Mouse (Mus musculus): ENCODE measurements at regions not wholly inside any gene's neighbourhood (a gene's known extent, or its start where the extent isn't known, plus 50 kb on each side); places are given as distances from the start of the nearest gene placed in this dataset.

GRCm38 (mm10) chr1:122607309-122607708 is 1039.5 kb upstream of the Ddx18 start:
- no peak overlapping the region for H3K27ac ChIP-seq (ENCODE audit: low read depth, low read length)
- no peak overlapping the region for H3K4me2 ChIP-seq
- no peaks in the 10 kb centered on the region for H3K27me3 ChIP-seq (ENCODE audit: control insufficient read depth, insufficient read depth, low read length)
- no peaks in the 10 kb centered on the region for H3K4me1 ChIP-seq (ENCODE audit: control insufficient read depth, insufficient read depth, low read length)
- no peaks in the 10 kb centered on the region for H3K36me3 ChIP-seq (ENCODE audit: control insufficient read depth, insufficient read depth, low read length)
- 57% methylated on average over 3 of the region's 3 CpGs for WGBS (ENCODE audit: insufficient replicate concordance)
- no peaks in the 10 kb centered on the region for H3K9me3 ChIP-seq (replicated peaks; ENCODE audit: control insufficient read depth, low read length)
- H3K9ac ChIP-seq (ENCODE audit: low read depth, low read length): no peak overlapping the region
- no peak overlapping the region for H3K4me3 ChIP-seq (ENCODE audit: low read depth, low read length)
- ATAC-seq (replicated peaks; ENCODE audit: insufficient number of reproducible peaks, low FRiP score, low TSS enrichment): no peak

- Histone ChIP-seq H3K9ac (ENCODE audit: low read depth, low read length) (no peak overlapping the region), H3K9me3 (replicated peaks; ENCODE audit: control insufficient read depth, low read length) (no peaks in the 10 kb centered on the region), H3K4me2 (no peak overlapping the region), H3K27me3 (ENCODE audit: control insufficient read depth, insufficient read depth, low read length) (no peaks in the 10 kb centered on the region), H3K4me1 (ENCODE audit: control insufficient read depth, insufficient read depth, low read length) (no peaks in the 10 kb centered on the region), H3K4me3 (ENCODE audit: low read depth, low read length) (no peak overlapping the region), H3K27ac (ENCODE audit: low read depth, low read length) (no peak overlapping the region), H3K36me3 (ENCODE audit: control insufficient read depth, insufficient read depth, low read length) (no peaks in the 10 kb centered on the region)
- 56% methylated on average over 4 of the region's 4 CpGs for WGBS (ENCODE audit: insufficient replicate concordance)
- ATAC-seq (replicated peaks; ENCODE audit: insufficient number of reproducible peaks, low FRiP score, low TSS enrichment): no peak
Measured at GRCm38 (mm10) chr1:122575954-122576353, 1008.2 kb upstream of the Ddx18 start.

- Histone ChIP-seq H3K9me3 (replicated peaks; ENCODE audit: control insufficient read depth, low read length) (no peaks in the 10 kb centered on the region), H3K4me2 (no peak overlapping the region), H3K27me3 (ENCODE audit: control insufficient read depth, insufficient read depth, low read length) (no peaks in the 10 kb centered on the region), H3K4me1 (ENCODE audit: control insufficient read depth, insufficient read depth, low read length) (no peaks in the 10 kb centered on the region), H3K27ac (ENCODE audit: low read depth, low read length) (no peak overlapping the region), H3K36me3 (ENCODE audit: control insufficient read depth, insufficient read depth, low read length) (no peaks in the 10 kb centered on the region), H3K9ac (ENCODE audit: low read depth, low read length) (no peak overlapping the region), H3K4me3 (ENCODE audit: low read depth, low read length) (no peak overlapping the region)
- ATAC-seq (replicated peaks; ENCODE audit: insufficient number of reproducible peaks, low FRiP score, low TSS enrichment): no peak
- WGBS (ENCODE audit: insufficient replicate concordance): 90% methylated on average over 1 of the region's 1 CpGs
Measured at GRCm38 (mm10) chr1:122551596-122551995, 983.8 kb upstream of the Ddx18 start.

GRCm38 (mm10) chr1:122509580-122509979 is 941.8 kb upstream of the Ddx18 start:
- Histone ChIP-seq H3K4me2 (no peak overlapping the region), H3K9ac (ENCODE audit: low read depth, low read length) (no peak overlapping the region), H3K27me3 (ENCODE audit: control insufficient read depth, insufficient read depth, low read length) (no peaks in the 10 kb centered on the region), H3K36me3 (ENCODE audit: control insufficient read depth, insufficient read depth, low read length) (no peaks in the 10 kb centered on the region), H3K4me1 (ENCODE audit: control insufficient read depth, insufficient read depth, low read length) (no peaks in the 10 kb centered on the region), H3K9me3 (replicated peaks; ENCODE audit: control insufficient read depth, low read length) (no peaks in the 10 kb centered on the region), H3K27ac (ENCODE audit: low read depth, low read length) (no peak overlapping the region), H3K4me3 (ENCODE audit: low read depth, low read length) (no peak overlapping the region)
- 67% methylated on average over 2 of the region's 2 CpGs for WGBS (ENCODE audit: insufficient replicate concordance)
- no peak for ATAC-seq (replicated peaks; ENCODE audit: insufficient number of reproducible peaks, low FRiP score, low TSS enrichment)

GRCm38 (mm10) chr1:122501707-122502106 is 933.9 kb upstream of the Ddx18 start:
- Histone ChIP-seq H3K36me3 (ENCODE audit: control insufficient read depth, insufficient read depth, low read length) (no peaks in the 10 kb centered on the region), H3K27me3 (ENCODE audit: control insufficient read depth, insufficient read depth, low read length) (no peaks in the 10 kb centered on the region), H3K4me2 (no peak overlapping the region), H3K9me3 (replicated peaks; ENCODE audit: control insufficient read depth, low read length) (no peaks in the 10 kb centered on the region), H3K4me1 (ENCODE audit: control insufficient read depth, insufficient read depth, low read length) (no peaks in the 10 kb centered on the region), H3K4me3 (ENCODE audit: low read depth, low read length) (no peak overlapping the region), H3K27ac (ENCODE audit: low read depth, low read length) (no peak overlapping the region), H3K9ac (ENCODE audit: low read depth, low read length) (no peak overlapping the region)
- ATAC-seq (replicated peaks; ENCODE audit: insufficient number of reproducible peaks, low FRiP score, low TSS enrichment): no peak
- 74% methylated on average over 4 of the region's 4 CpGs for WGBS (ENCODE audit: insufficient replicate concordance)

- Histone ChIP-seq H3K36me3 (ENCODE audit: control insufficient read depth, insufficient read depth, low read length) (no peaks in the 10 kb centered on the region), H3K4me1 (ENCODE audit: control insufficient read depth, insufficient read depth, low read length) (no peaks in the 10 kb centered on the region), H3K4me2 (no peak overlapping the region), H3K9me3 (replicated peaks; ENCODE audit: control insufficient read depth, low read length) (no peaks in the 10 kb centered on the region), H3K27me3 (ENCODE audit: control insufficient read depth, insufficient read depth, low read length) (no peaks in the 10 kb centered on the region), H3K9ac (ENCODE audit: low read depth, low read length) (no peak overlapping the region), H3K4me3 (ENCODE audit: low read depth, low read length) (no peak overlapping the region), H3K27ac (ENCODE audit: low read depth, low read length) (no peak overlapping the region)
- WGBS (ENCODE audit: insufficient replicate concordance): 64% methylated on average over 1 of the region's 1 CpGs
- no peak for ATAC-seq (replicated peaks; ENCODE audit: insufficient number of reproducible peaks, low FRiP score, low TSS enrichment)
Measured at GRCm38 (mm10) chr1:122478003-122478402, 910.2 kb upstream of the Ddx18 start.

- no peak for ATAC-seq (replicated peaks; ENCODE audit: insufficient number of reproducible peaks, low FRiP score, low TSS enrichment)
- Histone ChIP-seq H3K9me3 (replicated peaks; ENCODE audit: control insufficient read depth, low read length) (no peaks in the 10 kb centered on the region), H3K4me1 (ENCODE audit: control insufficient read depth, insufficient read depth, low read length) (no peaks in the 10 kb centered on the region), H3K27ac (ENCODE audit: low read depth, low read length) (no peak overlapping the region), H3K9ac (ENCODE audit: low read depth, low read length) (no peak overlapping the region), H3K36me3 (ENCODE audit: control insufficient read depth, insufficient read depth, low read length) (no peaks in the 10 kb centered on the region), H3K4me3 (ENCODE audit: low read depth, low read length) (no peak overlapping the region), H3K27me3 (ENCODE audit: control insufficient read depth, insufficient read depth, low read length) (no peaks in the 10 kb centered on the region), H3K4me2 (no peak overlapping the region)
- whole genome bisulfite sequencing (ENCODE audit: insufficient replicate concordance): 65% methylated on average over 3 of the region's 3 CpGs
Measured at GRCm38 (mm10) chr1:122463931-122464330, 896.1 kb upstream of the Ddx18 start.

- WGBS (ENCODE audit: insufficient replicate concordance): 71% methylated on average over 2 of the region's 2 CpGs
- H3K36me3 ChIP-seq (ENCODE audit: control insufficient read depth, insufficient read depth, low read length): no peaks in the 10 kb centered on the region
- no peak for ATAC-seq (replicated peaks; ENCODE audit: insufficient number of reproducible peaks, low FRiP score, low TSS enrichment)
- no peaks in the 10 kb centered on the region for H3K4me1 ChIP-seq (ENCODE audit: control insufficient read depth, insufficient read depth, low read length)
- H3K4me2 ChIP-seq: no peak overlapping the region
- no peak overlapping the region for H3K27ac ChIP-seq (ENCODE audit: low read depth, low read length)
- no peak overlapping the region for H3K9ac ChIP-seq (ENCODE audit: low read depth, low read length)
- H3K4me3 ChIP-seq (ENCODE audit: low read depth, low read length): no peak overlapping the region
- no peaks in the 10 kb centered on the region for H3K27me3 ChIP-seq (ENCODE audit: control insufficient read depth, insufficient read depth, low read length)
- no peaks in the 10 kb centered on the region for H3K9me3 ChIP-seq (replicated peaks; ENCODE audit: control insufficient read depth, low read length)
Measured at GRCm38 (mm10) chr1:122459056-122459455, 891.3 kb upstream of the Ddx18 start.

GRCm38 (mm10) chr1:122454881-122455280 is 887.1 kb upstream of the Ddx18 start:
- Histone ChIP-seq H3K9ac (ENCODE audit: low read depth, low read length) (no peak overlapping the region), H3K9me3 (replicated peaks; ENCODE audit: control insufficient read depth, low read length) (no peaks in the 10 kb centered on the region), H3K36me3 (ENCODE audit: control insufficient read depth, insufficient read depth, low read length) (no peaks in the 10 kb centered on the region), H3K4me1 (ENCODE audit: control insufficient read depth, insufficient read depth, low read length) (no peaks in the 10 kb centered on the region), H3K27ac (ENCODE audit: low read depth, low read length) (no peak overlapping the region), H3K4me3 (ENCODE audit: low read depth, low read length) (no peak overlapping the region), H3K4me2 (no peak overlapping the region), H3K27me3 (ENCODE audit: control insufficient read depth, insufficient read depth, low read length) (no peaks in the 10 kb centered on the region)
- WGBS (ENCODE audit: insufficient replicate concordance): 77% methylated on average over 4 of the region's 4 CpGs
- no peak for ATAC-seq (replicated peaks; ENCODE audit: insufficient number of reproducible peaks, low FRiP score, low TSS enrichment)

Measured in heart, embryonic 11.5 days (tissue).